Mouse (Mus musculus): Measurements from ENCODE around the gene Map3k14. TPM values are rescaled to one million over a fixed set of nuclear protein-coding genes. Genes with fewer than 3 reads are reported as not detected.
"Not testable (repeated sequence)": the region's sequence is repeated elsewhere in the genome, so short reads cannot be mapped to it uniquely, and the experiment has no call there.

Gene Map3k14
- polyA plus RNA-seq, 1 experiment from 2014 or later, result 4.8 TPM

- no peak for ATAC-seq (ENCODE audit: low FRiP score, low TSS enrichment)
- H3K36me3 ChIP-seq (ENCODE audit: control insufficient read depth, insufficient read depth, low read length), result peaks cover 46% of the 10 kb centered on the region
Measured at GRCm38 (mm10) chr11:103230626-103231025, 36.6 kb downstream of the Map3k14 start.

GRCm38 (mm10) chr11:103229608-103230007, 37.7 kb downstream of the Map3k14 start:
- H3K27me3 ChIP-seq (ENCODE audit: control insufficient read depth, insufficient read depth, low read length), result no peaks in the 10 kb centered on the region
- ATAC-seq (ENCODE audit: low FRiP score, low TSS enrichment), result no peak
- H3K9me3 ChIP-seq (ENCODE audit: control insufficient read depth, low read length), result 0 out of 2 replicates have a peak, but pooled peaks cover 3% of the 10 kb centered on the region
- H3K4me2 ChIP-seq (replicated peaks; ENCODE audit: low read depth, low read length), result no peak overlapping the region
- H3K36me3 ChIP-seq (ENCODE audit: control insufficient read depth, insufficient read depth, low read length), result peaks cover 54% of the 10 kb centered on the region
- H3K4me1 ChIP-seq (ENCODE audit: control insufficient read depth, insufficient read depth, low read length), result no peaks in the 10 kb centered on the region
- 97% methylated on average over 2 of the region's 2 CpGs for WGBS
- H3K9ac ChIP-seq (ENCODE audit: low read depth, low read length), result no peak overlapping the region
- H3K4me3 ChIP-seq (ENCODE audit: low read length), result no peak overlapping the region
- no peak overlapping the region for H3K27ac ChIP-seq (ENCODE audit: low read depth, low read length)

More at GRCm38 (mm10) chr11:103230626-103231025, 36.6 kb downstream of the Map3k14 start:
- Histone ChIP-seq H3K4me3 (ENCODE audit: low read length) (no peak overlapping the region), H3K27me3 (ENCODE audit: control insufficient read depth, insufficient read depth, low read length) (no peaks in the 10 kb centered on the region), H3K4me2 (replicated peaks; ENCODE audit: low read depth, low read length) (no peak overlapping the region), H3K27ac (ENCODE audit: low read depth, low read length) (no peak overlapping the region), H3K9me3 (ENCODE audit: control insufficient read depth, low read length) (0 out of 2 replicates have a peak, but pooled peaks cover 3% of the 10 kb centered on the region), H3K4me1 (ENCODE audit: control insufficient read depth, insufficient read depth, low read length) (no peaks in the 10 kb centered on the region), H3K9ac (ENCODE audit: low read depth, low read length) (no peak overlapping the region)
- WGBS, result 89% methylated on average over 19 of the region's 19 CpGs

- Histone ChIP-seq H3K4me3 (ENCODE audit: low read length) (no peak overlapping the region), H3K36me3 (ENCODE audit: control insufficient read depth, insufficient read depth, low read length) (peaks cover 64% of the 10 kb centered on the region), H3K4me1 (ENCODE audit: control insufficient read depth, insufficient read depth, low read length) (no peaks in the 10 kb centered on the region), H3K27ac (ENCODE audit: low read depth, low read length) (no peak overlapping the region), H3K9ac (ENCODE audit: low read depth, low read length) (0 out of 2 replicates have a peak overlapping the region, but pooled peaks have one; percentile 18), H3K9me3 (ENCODE audit: control insufficient read depth, low read length) (no peaks in the 10 kb centered on the region), H3K4me2 (replicated peaks; ENCODE audit: low read depth, low read length) (no peak overlapping the region), H3K27me3 (ENCODE audit: control insufficient read depth, insufficient read depth, low read length) (no peaks in the 10 kb centered on the region)
- WGBS, result 60% methylated on average over 18 of the region's 18 CpGs
- no peak for ATAC-seq (ENCODE audit: low FRiP score, low TSS enrichment)
Measured at GRCm38 (mm10) chr11:103223951-103224456, 43.3 kb downstream of the Map3k14 start.

- Histone ChIP-seq H3K9me3 (ENCODE audit: control insufficient read depth, low read length) (no peaks in the 10 kb centered on the region), H3K36me3 (ENCODE audit: control insufficient read depth, insufficient read depth, low read length) (peaks cover 61% of the 10 kb centered on the region), H3K4me2 (replicated peaks; ENCODE audit: low read depth, low read length) (no peak overlapping the region), H3K9ac (ENCODE audit: low read depth, low read length) (no peak overlapping the region), H3K4me3 (ENCODE audit: low read length) (no peak overlapping the region), H3K27ac (ENCODE audit: low read depth, low read length) (no peak overlapping the region), H3K4me1 (ENCODE audit: control insufficient read depth, insufficient read depth, low read length) (0 out of 2 replicates have a peak, but pooled peaks cover 3% of the 10 kb centered on the region), H3K27me3 (ENCODE audit: control insufficient read depth, insufficient read depth, low read length) (no peaks in the 10 kb centered on the region)
- 86% methylated on average over 10 of the region's 10 CpGs for WGBS
- no peak for ATAC-seq (ENCODE audit: low FRiP score, low TSS enrichment)
Measured at GRCm38 (mm10) chr11:103223444-103223843, 43.8 kb downstream of the Map3k14 start.

- not testable (repeated sequence) for H3K4me2 ChIP-seq (replicated peaks; ENCODE audit: low read depth, low read length); H3K4me3 ChIP-seq (ENCODE audit: low read length); H3K27ac ChIP-seq (ENCODE audit: low read depth, low read length); H3K27me3 ChIP-seq (ENCODE audit: control insufficient read depth, insufficient read depth, low read length); H3K4me1 ChIP-seq (ENCODE audit: control insufficient read depth, insufficient read depth, low read length); H3K9me3 ChIP-seq (ENCODE audit: control insufficient read depth, low read length); H3K9ac ChIP-seq (ENCODE audit: low read depth, low read length); ATAC-seq (ENCODE audit: low FRiP score, low TSS enrichment)
- WGBS, result 81% methylated on average over 4 of the region's 4 CpGs
- H3K36me3 ChIP-seq (ENCODE audit: control insufficient read depth, insufficient read depth, low read length), result peaks cover 60% of the 10 kb centered on the region
Measured at GRCm38 (mm10) chr11:103222718-103223117, 44.6 kb downstream of the Map3k14 start.

GRCm38 (mm10) chr11:103221437-103221836, 45.8 kb downstream of the Map3k14 start:
- WGBS, result 90% methylated on average over 6 of the region's 6 CpGs

GRCm38 (mm10) chr11:103219995-103220394, 47.3 kb downstream of the Map3k14 start:
- H3K4me2 ChIP-seq (replicated peaks; ENCODE audit: low read depth, low read length), result no peak overlapping the region
- no peak overlapping the region for H3K4me3 ChIP-seq (ENCODE audit: low read length)
- WGBS, result 89% methylated on average over 4 of the region's 4 CpGs
- H3K9ac ChIP-seq (ENCODE audit: low read depth, low read length), result no peak overlapping the region
- no peak overlapping the region for H3K27ac ChIP-seq (ENCODE audit: low read depth, low read length)
- no peaks in the 10 kb centered on the region for H3K9me3 ChIP-seq (ENCODE audit: control insufficient read depth, low read length)
- no peaks in the 10 kb centered on the region for H3K27me3 ChIP-seq (ENCODE audit: control insufficient read depth, insufficient read depth, low read length)
- H3K36me3 ChIP-seq (ENCODE audit: control insufficient read depth, insufficient read depth, low read length), result peaks cover 37% of the 10 kb centered on the region
- ATAC-seq (ENCODE audit: low FRiP score, low TSS enrichment), result no peak
- H3K4me1 ChIP-seq (ENCODE audit: control insufficient read depth, insufficient read depth, low read length), result peaks cover 6% of the 10 kb centered on the region; the same call in 1 of the 2 replicates

More at GRCm38 (mm10) chr11:103221437-103221836, 45.8 kb downstream of the Map3k14 start:
- no peak overlapping the region for H3K9ac ChIP-seq (ENCODE audit: low read depth, low read length)
- H3K27me3 ChIP-seq (ENCODE audit: control insufficient read depth, insufficient read depth, low read length), result no peaks in the 10 kb centered on the region
- H3K9me3 ChIP-seq (ENCODE audit: control insufficient read depth, low read length), result no peaks in the 10 kb centered on the region
- no peak overlapping the region for H3K4me3 ChIP-seq (ENCODE audit: low read length)
- ATAC-seq (ENCODE audit: low FRiP score, low TSS enrichment), result no peak
- H3K4me1 ChIP-seq (ENCODE audit: control insufficient read depth, insufficient read depth, low read length), result peaks cover 6% of the 10 kb centered on the region; the same call in 1 of the 2 replicates
- H3K36me3 ChIP-seq (ENCODE audit: control insufficient read depth, insufficient read depth, low read length), result peaks cover 48% of the 10 kb centered on the region
- no peak overlapping the region for H3K4me2 ChIP-seq (replicated peaks; ENCODE audit: low read depth, low read length)
- no peak overlapping the region for H3K27ac ChIP-seq (ENCODE audit: low read depth, low read length)

- peaks cover 6% of the 10 kb centered on the region; the same call in 1 of the 2 replicates for H3K4me1 ChIP-seq (ENCODE audit: control insufficient read depth, insufficient read depth, low read length)
- H3K9ac ChIP-seq (ENCODE audit: low read depth, low read length), result no peak overlapping the region
- H3K27ac ChIP-seq (ENCODE audit: low read depth, low read length), result no peak overlapping the region
- H3K4me3 ChIP-seq (ENCODE audit: low read length), result no peak overlapping the region
- no peaks in the 10 kb centered on the region for H3K27me3 ChIP-seq (ENCODE audit: control insufficient read depth, insufficient read depth, low read length)
- H3K36me3 ChIP-seq (ENCODE audit: control insufficient read depth, insufficient read depth, low read length), result peaks cover 30% of the 10 kb centered on the region
- WGBS, result 88% methylated on average over 5 of the region's 5 CpGs
- H3K9me3 ChIP-seq (ENCODE audit: control insufficient read depth, low read length), result no peaks in the 10 kb centered on the region
- no peak overlapping the region for H3K4me2 ChIP-seq (replicated peaks; ENCODE audit: low read depth, low read length)
- ATAC-seq (ENCODE audit: low FRiP score, low TSS enrichment), result no peak
Measured at GRCm38 (mm10) chr11:103219259-103219658, 48.0 kb downstream of the Map3k14 start.

- Histone ChIP-seq H3K4me3 (ENCODE audit: low read length) (peak overlapping the region; percentile 45), H3K9ac (ENCODE audit: low read depth, low read length) (peak overlapping the region; percentile 58; the same call in 1 of the 2 replicates), H3K27me3 (ENCODE audit: control insufficient read depth, insufficient read depth, low read length) (no peaks in the 10 kb centered on the region), H3K4me2 (replicated peaks; ENCODE audit: low read depth, low read length) (peak overlapping the region; percentile 94), H3K36me3 (ENCODE audit: control insufficient read depth, insufficient read depth, low read length) (peaks cover 22% of the 10 kb centered on the region), H3K4me1 (ENCODE audit: control insufficient read depth, insufficient read depth, low read length) (peaks cover 6% of the 10 kb centered on the region; the same call in 1 of the 2 replicates), H3K9me3 (ENCODE audit: control insufficient read depth, low read length) (no peaks in the 10 kb centered on the region), H3K27ac (ENCODE audit: low read depth, low read length) (no peak overlapping the region)
- peak; percentile 21 for ATAC-seq (ENCODE audit: low FRiP score, low TSS enrichment)
- 24% methylated on average over 6 of the region's 6 CpGs for WGBS
Measured at GRCm38 (mm10) chr11:103218517-103218901, 48.8 kb downstream of the Map3k14 start.
